Mouse (Mus musculus) spleen, postnatal 36 days (tissue): ENCODE measurements around the gene Trappc2.

Experiments used
- DNase-seq, 2 experiments: peaks; one replicate each; pipeline ENCODE4 v3.0.0; 2022; ENCODE audit warnings: low spot score in 2 of 2, mixed read lengths in 1 of 2

The Trappc2 gene

DNA sequence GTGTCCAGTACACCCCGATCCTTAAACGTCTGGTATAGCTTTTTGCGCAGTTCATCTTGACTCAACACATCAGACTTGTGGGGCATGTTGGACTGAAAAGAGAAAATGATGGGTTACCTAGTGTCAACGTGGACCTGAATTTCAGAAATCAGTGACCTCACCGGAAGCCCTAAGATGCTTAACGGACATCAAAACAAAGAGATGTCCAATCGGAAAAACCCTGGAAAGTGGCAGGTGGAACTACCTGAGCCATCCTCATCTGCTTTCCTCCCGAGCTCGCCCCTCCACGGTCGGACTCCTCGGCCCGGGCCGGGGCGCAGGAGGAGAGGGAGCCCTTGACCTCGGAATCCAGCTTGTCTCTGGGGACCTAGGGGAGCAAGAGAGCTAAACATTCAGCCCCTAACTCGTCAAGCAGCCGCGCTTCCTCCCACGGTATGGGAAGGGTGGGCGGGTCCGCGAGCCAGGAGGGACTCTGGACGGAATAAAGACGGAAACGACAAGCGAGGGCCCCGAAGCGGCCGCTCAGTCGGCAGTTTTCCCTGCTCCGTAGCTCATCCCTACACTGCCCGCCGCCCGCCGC is at the start of gene Trappc2:
Gene Trappc2 (plus strand): TSS at position 539 of the 580 bp plus-strand sequence.
- no peak for DNase-seq

- no peak for DNase-seq
These were observed 46.6 kb upstream of the Trappc2 start for GRCm38 (mm10) chrX:166393753-166394152.

- no peak for DNase-seq
These were observed 32.5 kb upstream of the Trappc2 start for GRCm38 (mm10) chrX:166407865-166408264.

GRCm38 (mm10) chrX:166416196-166416595 is 24.2 kb upstream of the Trappc2 start:
- peak; percentile 5 to 14 for DNase-seq

DNA sequence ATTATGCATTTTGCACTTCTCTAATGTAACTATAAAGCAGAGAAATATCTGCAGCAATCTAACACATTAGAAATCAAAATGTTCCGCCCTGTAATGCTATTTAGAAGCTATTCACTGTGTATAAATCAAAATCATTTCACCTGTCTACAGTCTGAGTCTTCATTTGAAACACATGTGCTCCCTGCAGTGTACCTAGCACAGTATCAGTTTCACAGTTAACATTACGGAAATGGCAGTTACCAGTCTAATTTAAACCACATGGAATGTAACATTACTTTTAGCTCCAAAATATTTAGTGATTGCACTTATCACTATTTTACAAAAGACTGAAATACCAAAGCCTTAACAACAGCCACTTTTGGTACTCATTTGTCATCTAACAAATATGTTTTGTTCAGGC is 5.6 kb upstream of the Trappc2 start:
- no peak for DNase-seq

- DNase-seq = peak; percentile 89 to 90
These were observed 266 bp downstream of the Trappc2 start, which contains the start of gene Ofd1 for GRCm38 (mm10) chrX:166440616-166441063. Gene Ofd1 (minus strand): TSS chrX:166440704.

- DNase-seq = no peak
These were observed 4.2 kb downstream of the Trappc2 start for GRCm38 (mm10) chrX:166444552-166444951.

GRCm38 (mm10) chrX:166453532-166453931 is 13.2 kb downstream of the Trappc2 start:
- DNase-seq = no peak

DNA sequence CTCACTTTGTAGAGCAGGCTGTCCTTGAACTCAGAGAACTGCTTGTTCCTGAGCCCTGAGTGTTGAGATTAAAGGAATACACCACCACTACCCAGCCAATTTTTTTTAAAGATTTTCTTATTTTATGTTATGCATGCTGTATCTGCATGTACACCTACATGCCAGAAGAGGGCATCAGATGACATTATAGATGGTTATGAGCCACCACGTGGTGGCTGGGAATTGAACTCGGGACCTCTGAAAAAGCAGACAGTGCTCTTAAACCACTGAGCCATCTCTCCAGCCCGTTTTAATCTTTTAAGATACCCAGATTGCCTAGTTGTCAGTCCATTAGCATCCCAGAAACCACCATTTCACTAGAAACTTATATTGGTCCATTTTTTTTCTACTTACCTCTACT is 14.0 kb downstream of the Trappc2 start:
- DNase-seq = no peak

DNA sequence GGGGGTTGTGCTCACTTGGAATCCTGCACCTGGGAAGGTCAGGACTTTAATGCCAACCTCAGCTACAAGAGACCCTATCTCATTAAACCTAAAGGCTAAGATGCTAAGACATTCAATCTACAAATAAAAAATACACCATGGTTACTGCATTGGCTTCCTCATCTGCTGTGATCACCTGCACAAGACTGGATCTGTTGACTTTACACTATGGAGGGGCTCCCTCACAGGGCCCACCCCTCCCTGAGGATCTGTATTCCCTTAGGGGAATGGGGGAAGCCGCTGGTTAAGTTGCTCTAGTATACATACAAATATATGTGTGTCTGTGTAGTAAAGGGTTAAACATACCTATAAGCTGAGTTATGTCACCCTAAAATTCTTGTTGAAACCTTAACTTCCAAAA is 15.2 kb downstream of the Trappc2 start:
- no peak for DNase-seq

DNA sequence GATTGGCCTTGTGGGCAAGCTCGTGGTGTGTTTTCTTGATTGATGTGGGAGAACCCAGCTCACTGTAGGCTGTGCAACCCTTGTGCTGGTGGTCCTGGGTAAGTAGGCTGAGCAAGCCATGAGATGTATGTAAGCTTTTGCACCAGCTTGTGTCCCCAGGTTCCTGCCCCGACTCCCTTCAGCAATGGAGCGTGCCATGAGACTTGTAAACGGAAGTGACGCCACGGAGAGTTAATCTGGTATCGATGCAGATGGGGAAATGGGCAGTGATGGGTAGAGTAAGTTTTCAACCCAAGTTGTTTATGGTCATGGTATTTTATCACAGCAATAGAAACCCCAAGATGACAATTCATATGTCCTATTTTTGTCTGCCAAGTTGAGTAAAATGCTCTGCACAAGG is 27.9 kb downstream of the Trappc2 start:
- DNase-seq = peak; percentile 44 to 49

- DNase-seq = no peak
These were observed 32.2 kb downstream of the Trappc2 start for GRCm38 (mm10) chrX:166472612-166473011.

DNA sequence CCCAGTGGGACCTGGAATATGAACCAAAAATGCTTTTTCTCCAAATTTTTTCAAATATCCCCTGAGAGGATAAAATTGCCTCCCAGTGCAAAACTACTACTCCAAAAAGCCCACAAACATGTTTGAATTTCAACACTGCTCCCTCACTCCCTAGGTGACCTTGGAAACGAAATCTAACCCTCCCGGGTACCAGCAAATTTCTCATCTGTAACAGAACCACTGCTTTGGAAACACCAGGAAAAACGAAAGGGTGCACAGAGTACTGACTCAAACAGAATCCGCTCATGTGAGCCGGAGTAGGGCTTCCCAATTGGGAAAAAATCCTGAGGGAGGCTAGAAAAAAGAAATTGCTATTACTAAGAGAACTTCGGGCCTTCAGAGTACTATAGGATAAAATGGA is 37.0 kb downstream of the Trappc2 start:
- DNase-seq = no peak

DNA sequence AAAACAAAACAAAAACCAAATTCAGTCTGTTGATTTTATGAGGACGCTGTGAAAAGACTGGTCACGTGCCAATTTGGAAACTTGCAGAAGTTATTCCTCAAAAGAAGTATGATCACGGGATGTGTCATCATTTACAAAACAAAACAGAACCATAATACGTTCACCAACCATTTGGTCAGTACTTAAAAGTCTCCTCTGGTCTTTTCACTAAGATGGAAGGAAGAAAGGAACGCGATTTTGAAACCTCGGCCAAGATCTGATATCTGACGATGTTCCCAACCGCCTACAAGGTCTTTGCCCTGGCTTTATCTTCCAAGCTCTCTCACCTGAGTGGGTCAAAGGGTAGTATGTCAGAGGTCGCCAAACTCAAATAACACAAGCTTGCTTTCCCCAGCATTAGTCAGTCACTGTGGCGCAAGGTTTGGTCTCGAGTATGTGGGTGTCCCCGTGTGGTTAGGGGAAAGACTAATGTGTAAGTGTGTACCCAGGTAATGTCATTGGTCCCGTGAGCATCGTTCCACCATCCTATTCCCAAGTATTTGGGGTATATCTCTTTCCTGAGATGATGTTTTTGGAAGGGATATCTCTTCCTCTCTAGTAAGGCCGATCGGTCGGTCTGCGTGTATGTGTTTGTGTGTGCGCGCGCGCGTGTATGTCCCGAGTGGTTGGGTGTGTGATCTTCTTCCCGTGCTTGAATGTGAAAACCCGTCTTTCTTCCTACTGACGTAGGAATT is 38.4 kb downstream of the Trappc2 start:
- peak in 1 of 2 experiments; percentile 9 for DNase-seq

- DNase-seq = peak; percentile 91 to 93
These were observed 39.1 kb downstream of the Trappc2 start, which contains the start of gene Rab9 for GRCm38 (mm10) chrX:166479365-166479983. Gene Rab9 (minus strand): TSS chrX:166479867.

DNA sequence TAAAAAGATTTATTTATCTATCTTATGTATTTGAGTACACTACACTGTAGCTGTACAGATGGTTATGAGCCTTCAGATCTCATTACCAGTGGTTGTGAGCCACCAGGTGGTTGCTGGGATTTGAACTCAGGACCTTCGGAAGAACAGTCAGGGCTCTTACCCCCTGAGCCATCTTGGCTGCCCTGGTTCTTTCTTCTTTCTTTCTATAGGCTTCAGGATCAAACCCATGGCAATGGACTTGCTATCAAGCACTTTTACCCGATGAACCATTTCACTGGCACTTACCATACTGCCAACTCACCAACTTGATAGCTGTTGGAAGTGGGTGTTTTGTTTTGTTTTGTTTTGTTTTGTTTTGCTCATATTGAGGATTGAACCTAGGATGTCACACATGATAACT is 54.7 kb downstream of the Trappc2 start:
- DNase-seq = no peak

GRCm38 (mm10) chrX:166497771-166498170 is 57.4 kb downstream of the Trappc2 start:
- no peak for DNase-seq

DNA sequence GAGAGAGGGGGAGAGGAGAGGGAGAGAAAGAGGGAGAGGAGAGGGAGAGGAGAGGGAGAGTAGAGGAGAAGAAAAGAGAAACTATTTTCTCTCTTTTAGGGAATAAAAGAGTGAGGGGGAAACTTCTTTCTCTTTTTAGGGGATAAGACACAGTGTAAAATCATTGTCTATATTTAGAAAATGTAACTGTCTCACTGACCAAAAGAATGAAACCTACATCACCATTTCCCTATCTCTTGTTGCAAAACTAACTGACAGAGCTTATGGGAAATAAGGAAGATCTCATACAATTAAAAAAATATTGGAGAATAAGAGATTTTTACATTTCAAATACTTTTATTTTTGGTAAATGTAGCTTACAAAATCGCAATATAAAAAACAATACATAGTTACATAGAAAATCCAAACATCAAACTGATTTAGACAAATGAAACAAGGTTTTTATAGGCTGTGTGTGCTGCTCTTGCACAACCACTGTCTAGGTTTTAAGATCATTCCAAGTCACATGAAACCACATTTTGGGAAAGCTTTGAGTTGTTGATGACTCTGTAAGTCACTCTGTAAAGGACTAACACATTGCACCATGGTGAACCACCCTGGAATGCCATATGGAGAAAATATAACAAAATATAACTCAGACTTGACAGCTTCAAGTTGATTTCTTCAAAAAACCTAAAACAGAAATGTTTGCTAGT is 59.3 kb downstream of the Trappc2 start:
- no peak for DNase-seq
